Mouse (Mus musculus): ENCODE data around the gene Grip1. TPM values are rescaled to one million over a fixed set of nuclear protein-coding genes. Genes with fewer than 3 reads are reported as not detected.

The Grip1 gene
- total RNA-seq, 2 experiments from 2014 or later, result not detected

- Histone ChIP-seq H3K4me3 (no peak overlapping the region), H3K27ac (no peak overlapping the region)
- TF ChIP-seq CTCF (IDR thresholded peaks at IDR 0.05), result no peak
- DNase-seq, result no peak
- intact Hi-C loops (cut with DNase I), result no loop called here
These were observed 558.7 kb downstream of the Grip1 start for GRCm38 (mm10) chr10:120012331-120012730.

- no peak overlapping the region for H3K4me3 ChIP-seq
- no peak for TF ChIP-seq CTCF (IDR thresholded peaks at IDR 0.05)
- intact Hi-C loops (cut with DNase I), result no loop called here
- DNase-seq, result no peak
- H3K27ac ChIP-seq, result no peak overlapping the region
These were observed 561.5 kb downstream of the Grip1 start for GRCm38 (mm10) chr10:120015117-120015516.

- peak overlapping the region; percentile 36 for H3K4me3 ChIP-seq
- DNase-seq, result peak; percentile 23
- intact Hi-C loops (cut with DNase I), result no loop called here
- H3K27ac ChIP-seq, result no peak overlapping the region
- no peak for TF ChIP-seq CTCF (IDR thresholded peaks at IDR 0.05)
These were observed 572.8 kb downstream of the Grip1 start for GRCm38 (mm10) chr10:120026437-120026836.

GRCm38 (mm10) chr10:120030901-120031300 lies 577.3 kb downstream of the Grip1 start:
- Histone ChIP-seq H3K27ac (no peak overlapping the region), H3K4me3 (no peak overlapping the region)
- intact Hi-C loops (cut with DNase I), result no loop called here
- DNase-seq, result no peak
- no peak for TF ChIP-seq CTCF (IDR thresholded peaks at IDR 0.05)

- intact Hi-C loops (cut with DNase I), result no loop called here
- Histone ChIP-seq H3K4me3 (no peak overlapping the region), H3K27ac (no peak overlapping the region)
- DNase-seq, result no peak
- no peak for TF ChIP-seq CTCF (IDR thresholded peaks at IDR 0.05)
These were observed 577.7 kb downstream of the Grip1 start for GRCm38 (mm10) chr10:120031316-120031715.

GRCm38 (mm10) chr10:120033866-120034265 lies 580.2 kb downstream of the Grip1 start:
- no peak for TF ChIP-seq CTCF (IDR thresholded peaks at IDR 0.05)
- intact Hi-C loops (cut with DNase I), result no loop called here

GRCm38 (mm10) chr10:120035211-120035733 lies 581.6 kb downstream of the Grip1 start:
- intact Hi-C loops (cut with DNase I), result no loop called here
- DNase-seq, result no peak
- no peak for TF ChIP-seq CTCF (IDR thresholded peaks at IDR 0.05)
- Histone ChIP-seq H3K4me3 (no peak overlapping the region), H3K27ac (no peak overlapping the region)

More at GRCm38 (mm10) chr10:120033866-120034265, 580.2 kb downstream of the Grip1 start:
- H3K4me3 ChIP-seq, result no peak overlapping the region
- DNase-seq, result no peak
- no peak overlapping the region for H3K27ac ChIP-seq

GRCm38 (mm10) chr10:120035824-120036223 lies 582.2 kb downstream of the Grip1 start:
- intact Hi-C loops (cut with DNase I), result no loop called here
- no peak for DNase-seq
- no peak for TF ChIP-seq CTCF (IDR thresholded peaks at IDR 0.05)
- H3K27ac ChIP-seq, result no peak overlapping the region
- H3K4me3 ChIP-seq, result no peak overlapping the region

GRCm38 (mm10) chr10:120038194-120038593 lies 584.6 kb downstream of the Grip1 start:
- DNase-seq, result no peak
- H3K4me3 ChIP-seq, result no peak overlapping the region
- TF ChIP-seq CTCF (IDR thresholded peaks at IDR 0.05), result no peak
- H3K27ac ChIP-seq, result no peak overlapping the region
- intact Hi-C loops (cut with DNase I), result no loop called here

- no peak overlapping the region for H3K27ac ChIP-seq
- no peak for DNase-seq
- intact Hi-C loops (cut with DNase I), result no loop called here
- H3K4me3 ChIP-seq, result no peak overlapping the region
- TF ChIP-seq CTCF (IDR thresholded peaks at IDR 0.05), result no peak
These were observed 590.6 kb downstream of the Grip1 start for GRCm38 (mm10) chr10:120044237-120044636.

- no peak for DNase-seq
- Histone ChIP-seq H3K4me3 (no peak overlapping the region), H3K27ac (no peak overlapping the region)
- intact Hi-C loops (cut with DNase I), result no loop called here
- TF ChIP-seq CTCF (IDR thresholded peaks at IDR 0.05), result no peak
These were observed 591.1 kb downstream of the Grip1 start for GRCm38 (mm10) chr10:120044714-120045234.

- Histone ChIP-seq H3K4me3 (no peak overlapping the region), H3K27ac (no peak overlapping the region)
- no peak for DNase-seq
- intact Hi-C loops (cut with DNase I), result loop anchor here (10.0 kb wide), 1 partner anchor 256 kb away; no protein-coding TSS in a partner anchor
- TF ChIP-seq CTCF (IDR thresholded peaks at IDR 0.05), result no peak
These were observed 607.1 kb downstream of the Grip1 start for GRCm38 (mm10) chr10:120060579-120061237.

GRCm38 (mm10) chr10:120061238-120062130 lies 607.9 kb downstream of the Grip1 start:
- no peak overlapping the region for H3K4me3 ChIP-seq
- intact Hi-C loops (cut with DNase I), result loop anchor here (10.0 kb wide), 1 partner anchor 257 kb away; no protein-coding TSS in a partner anchor
- no peak for TF ChIP-seq CTCF (IDR thresholded peaks at IDR 0.05)
- no peak for DNase-seq
- H3K27ac ChIP-seq, result no peak overlapping the region
